Mouse (Mus musculus) brain, embryonic 14.5 days (tissue): ENCODE data around the gene Col19a1.

Experiments used
- CTCF ChIP-seq: fragments of 200-500 bp; IDR thresholded peaks from 2 replicates; pipeline ENCODE4 v1.5.1; 2012; ENCODE audit warnings: inconsistent platforms, mild to moderate bottlenecking, moderate library complexity, borderline replicate concordance; ENCODE audit not compliant: insufficient read depth, insufficient read length; ENCODE audit errors: extremely low read depth
- POLR2A ChIP-seq: fragments of 200-500 bp; IDR thresholded peaks from 2 replicates; pipeline ENCODE4 v1.6.1; 2012; ENCODE audit warnings: mild to moderate bottlenecking, inconsistent platforms, borderline replicate concordance; ENCODE audit not compliant: poor library complexity, insufficient read depth, insufficient read length, severe bottlenecking; ENCODE audit errors: extremely low read depth

DNA sequence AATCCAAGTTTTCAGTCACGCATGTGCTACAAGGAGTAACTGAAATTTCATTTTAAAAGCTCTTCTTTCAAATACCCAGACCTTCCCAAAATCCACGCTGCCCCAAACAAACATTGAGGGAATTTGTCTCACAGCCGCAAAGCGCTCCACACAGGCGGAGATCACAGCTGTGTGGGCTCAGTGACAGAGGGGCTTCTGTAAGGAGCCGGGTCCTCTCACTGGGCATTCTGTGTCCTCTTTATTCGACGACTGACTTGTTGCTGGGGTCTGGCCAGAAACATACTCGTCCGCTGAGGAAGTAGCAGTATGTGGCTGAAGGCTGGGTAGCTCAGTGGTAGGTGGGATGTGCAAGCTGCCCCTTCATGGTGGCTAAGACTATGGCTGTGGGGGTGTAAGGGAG, 342.3 kb downstream of the Col19a1 start:
- TF ChIP-seq POLR2A (no peak), CTCF (no peak)
